In the genomic region with DNA sequence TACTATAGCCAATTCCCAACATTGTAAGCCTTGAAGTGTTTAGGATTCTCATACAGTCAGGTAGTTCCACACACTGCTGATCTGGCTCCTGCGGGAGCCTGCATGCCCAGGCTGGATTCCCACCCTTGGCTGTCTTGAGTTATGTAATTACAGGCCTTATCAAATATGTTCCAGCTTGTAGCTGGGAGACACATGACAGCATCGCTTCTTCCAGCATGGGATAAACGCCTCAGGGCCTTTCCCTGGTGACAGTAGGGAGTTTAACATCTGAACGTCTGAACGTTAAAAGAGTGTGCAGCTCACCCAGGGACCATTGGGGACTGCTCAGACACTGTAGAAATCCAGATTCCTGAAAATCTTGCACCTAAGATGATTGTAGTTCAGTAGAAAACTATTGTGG, we compare ENCODE assay signal across 15 mouse cellular contexts. TPM values are rescaled to one million over a fixed set of nuclear protein-coding genes. Genes with fewer than 3 reads are reported as not detected.
DNase-seq lines count a peak whose midpoint lies in the region; ATAC-seq and TF ChIP-seq lines count a peak whose summit lies in the region.
"Had no signal": no experiment of that assay in that cellular context is flagged by ENCODE, and none has a peak within 500 bp of the region (broad histone marks: within the 10 kb centered on the region; RNA-seq: fewer than 3 reads in every experiment).

No protein-coding gene starts in this region.

- TF ChIP-seq CTCF in midbrain, postnatal 0 days (IDR thresholded peaks at IDR 0.05), result no peak

- no peak overlapping the region for H3K27ac ChIP-seq in heart, embryonic 10.5 days
- no peak overlapping the region for H3K27ac ChIP-seq in midbrain, embryonic 14.5 days (replicated peaks; ENCODE audit: low read depth, low read length)
- no peak overlapping the region for H3K27ac ChIP-seq in midbrain, postnatal 0 days (ENCODE audit: low read depth, low read length)
- H3K27ac ChIP-seq: neural tube, embryonic 12.5 days had no signal

- DNase-seq in heart, adult 18-20 months, result peak; percentile 50 to 51
- no peak for DNase-seq in heart, embryonic 10.5 days (ENCODE audit: low spot score)
- peak; percentile 24 for DNase-seq in midbrain, embryonic 14.5 days
- DNase-seq in midbrain, postnatal 0 days (ENCODE audit: low spot score), result no peak
- peak; percentile 48 to 55 for DNase-seq in heart, adult 9 months (ENCODE audit: low spot score in 2 of 2)
- DNase-seq in heart, postnatal 36 days, result peak; percentile 22 to 50
- DNase-seq in Muller cell, postnatal 12 days (ENCODE audit: inconsistent ontology term), result no peak
- no peak for DNase-seq in adrenal gland, adult 8-10 months
- DNase-seq: B cell, adult 2 months; cerebellum, adult 18-20 months had no signal

- no peak overlapping the region for H3K9ac ChIP-seq in midbrain, embryonic 14.5 days (replicated peaks; ENCODE audit: low read length)
- H3K9ac ChIP-seq in midbrain, postnatal 0 days (replicated peaks; ENCODE audit: low read length, poor library complexity, severe bottlenecking), result no peak overlapping the region
- H3K9ac ChIP-seq: kidney, embryonic 15.5 days; neural tube, embryonic 12.5 days had no signal

- no peak overlapping the region for H3K4me2 ChIP-seq in midbrain, embryonic 14.5 days (ENCODE audit: low read length)
- no peak overlapping the region for H3K4me2 ChIP-seq in midbrain, postnatal 0 days (ENCODE audit: low read depth, low read length, poor library complexity, severe bottlenecking)
- H3K4me2 ChIP-seq: kidney, embryonic 15.5 days; neural tube, embryonic 12.5 days had no signal

- H3K9me3 ChIP-seq in heart, embryonic 10.5 days, result no peaks in the 10 kb centered on the region
- no peaks in the 10 kb centered on the region for H3K9me3 ChIP-seq in midbrain, embryonic 14.5 days (ENCODE audit: control insufficient read depth, low read length)
- H3K9me3 ChIP-seq in midbrain, postnatal 0 days (ENCODE audit: low read length), result no peaks in the 10 kb centered on the region
- H3K9me3 ChIP-seq: kidney, embryonic 15.5 days; neural tube, embryonic 12.5 days had no signal

- peaks cover 13% of the 10 kb centered on the region; the same call in 1 of the 2 replicates for H3K4me1 ChIP-seq in heart, embryonic 10.5 days
- peaks cover 9% of the 10 kb centered on the region; the same call in 1 of the 2 replicates for H3K4me1 ChIP-seq in midbrain, embryonic 14.5 days (ENCODE audit: control insufficient read depth, insufficient read depth, low read length)
- no peaks in the 10 kb centered on the region for H3K4me1 ChIP-seq in midbrain, postnatal 0 days (ENCODE audit: insufficient read depth, low read length)
- H3K4me1 ChIP-seq: kidney, embryonic 15.5 days had no signal

- 78% methylated on average over 5 of the region's 5 CpGs for whole genome bisulfite sequencing in heart, embryonic 10.5 days
- WGBS in midbrain, embryonic 14.5 days, result 68% methylated on average over 5 of the region's 5 CpGs
- 66% methylated on average over 5 of the region's 5 CpGs for WGBS in midbrain, postnatal 0 days

- peaks cover 48% of the 10 kb centered on the region for H3K36me3 ChIP-seq in heart, embryonic 10.5 days
- H3K36me3 ChIP-seq in midbrain, embryonic 14.5 days (ENCODE audit: control insufficient read depth, insufficient read depth, low read length), result peaks cover 41% of the 10 kb centered on the region
- peaks cover 17% of the 10 kb centered on the region for H3K36me3 ChIP-seq in midbrain, postnatal 0 days (ENCODE audit: insufficient read depth, low read length)

- no peak overlapping the region for H3K4me3 ChIP-seq in heart, embryonic 10.5 days
- H3K4me3 ChIP-seq in midbrain, embryonic 14.5 days (replicated peaks; ENCODE audit: low read depth, low read length), result no peak overlapping the region
- H3K4me3 ChIP-seq in midbrain, postnatal 0 days (ENCODE audit: low read depth, low read length), result no peak overlapping the region
- H3K4me3 ChIP-seq: kidney, embryonic 15.5 days; neural tube, embryonic 12.5 days had no signal

- no peak for ATAC-seq in midbrain, embryonic 14.5 days (ENCODE audit: low FRiP score, low TSS enrichment)
- no peak for ATAC-seq in midbrain, postnatal 0 days (ENCODE audit: low FRiP score)
- ATAC-seq: forebrain, embryonic 16.5 days; inflammation-experienced regulatory T-cells, adult 6 months; midbrain, embryonic 16.5 days had no signal

- H3K27me3 ChIP-seq in heart, embryonic 10.5 days (ENCODE audit: insufficient read depth, poor library complexity, severe bottlenecking), result no peaks in the 10 kb centered on the region
- H3K27me3 ChIP-seq in midbrain, embryonic 14.5 days (ENCODE audit: control insufficient read depth, insufficient read depth, low read length), result no peaks in the 10 kb centered on the region
- H3K27me3 ChIP-seq in midbrain, postnatal 0 days (ENCODE audit: insufficient read depth, low read length), result no peaks in the 10 kb centered on the region
- H3K27me3 ChIP-seq: kidney, embryonic 15.5 days; neural tube, embryonic 12.5 days had no signal

- intact Hi-C loops in heart, postnatal 36 days (cut with DNase I), result no loop called here

RNA-seq across cellular contexts. Expression of gene Fbxo42, which starts 28.1 kb away (rescaled TPM):
- 10 to 100 TPM; 10.4 to 10.8 TPM for total RNA-seq in heart, adult 18-20 months (2021)
- 16.3 and 21.8 TPM in 2 replicates for polyA plus RNA-seq in heart, embryonic 10.5 days (2016; fragmentation: Nextera tagmentation; extraction: Ambion mirVana)
- polyA plus RNA-seq in midbrain, embryonic 14.5 days (2014; fragmentation: Nextera tagmentation; extraction: Ambion mirVana), result 28.6 and 31.9 TPM in 2 replicates
- total RNA-seq in midbrain, postnatal 0 days (2014; rRNA removed), result 23.6 and 26.6 TPM in 2 replicates
- 16.9 and 17.7 TPM in 2 replicates for polyA plus RNA-seq in midbrain, postnatal 0 days (2015; fragmentation: Nextera tagmentation; extraction: Ambion mirVana)
- total RNA-seq in heart, postnatal 36 days (2021), result 10 to 100 TPM; 11.4 to 11.8 TPM
- 10 to 100 TPM; 24.5 to 32.1 (median 29.0) TPM for total RNA-seq in adrenal gland, adult 8-10 months (2022)

RNA-seq across cellular contexts. Expression of gene Szrd1, which starts 36.2 kb away (rescaled TPM):
- 10 to 100 TPM; 87.6 to 95.7 TPM for total RNA-seq in heart, adult 18-20 months (2021)
- polyA plus RNA-seq in heart, embryonic 10.5 days (2016; fragmentation: Nextera tagmentation; extraction: Ambion mirVana), result 36.6 and 39.0 TPM in 2 replicates
- polyA plus RNA-seq in midbrain, embryonic 14.5 days (2014; fragmentation: Nextera tagmentation; extraction: Ambion mirVana), result 17.1 and 38.5 TPM in 2 replicates
- 58.7 and 64.3 TPM in 2 replicates for total RNA-seq in midbrain, postnatal 0 days (2014; rRNA removed)
- polyA plus RNA-seq in midbrain, postnatal 0 days (2015; fragmentation: Nextera tagmentation; extraction: Ambion mirVana), result 13.5 and 16.2 TPM in 2 replicates
- 10 to 100 TPM; 91.0 to 93.7 TPM for total RNA-seq in heart, postnatal 36 days (2021)
- 100 to 1,000 TPM in 3 of 4 experiments, 10 to 100 TPM in 1; 96.1 to 123 (median 115) TPM for total RNA-seq in adrenal gland, adult 8-10 months (2022)

RNA-seq across cellular contexts. Expression of gene Rsg1, which starts 38.0 kb away (rescaled TPM):
- total RNA-seq in heart, adult 18-20 months (2021), result 1 to 10 TPM in 1 of 2 experiments, under 1 TPM in 1; 0.52 to 1.2 TPM
- 2.6 and 4.0 TPM in 2 replicates for polyA plus RNA-seq in heart, embryonic 10.5 days (2016; fragmentation: Nextera tagmentation; extraction: Ambion mirVana)
- 5.7 and 7.8 TPM in 2 replicates for polyA plus RNA-seq in midbrain, embryonic 14.5 days (2014; fragmentation: Nextera tagmentation; extraction: Ambion mirVana)
- 4.6 and 6.0 TPM in 2 replicates for total RNA-seq in midbrain, postnatal 0 days (2014; rRNA removed)
- polyA plus RNA-seq in midbrain, postnatal 0 days (2015; fragmentation: Nextera tagmentation; extraction: Ambion mirVana), result 5.2 and 5.3 TPM in 2 replicates
- 1 to 10 TPM in 1 of 2 experiments, under 1 TPM in 1; 0.80 to 1.1 TPM for total RNA-seq in heart, postnatal 36 days (2021)
- total RNA-seq in adrenal gland, adult 8-10 months (2022), result 1 to 10 TPM; 1.6 to 2.6 (median 2.2) TPM

Comparison
In these comparisons a context has a peak if more than half of its experiments do, and no peak if none do; other contexts are left out.
1. DNase-seq: peak in heart, adult 18-20 months (2 of 2), midbrain, embryonic 14.5 days (single experiment), heart, adult 9 months (2 of 2) and heart, postnatal 36 days (2 of 2); none in heart, embryonic 10.5 days (single experiment), midbrain, postnatal 0 days (single experiment), Muller cell, postnatal 12 days (single experiment) and adrenal gland, adult 8-10 months (single experiment).